Mouse (Mus musculus): ENCODE measurements around the gene Gm3453.
"Not testable (repeated sequence)": the region's sequence is repeated elsewhere in the genome, so short reads cannot be mapped to it uniquely, and the experiment has no call there.

DNA sequence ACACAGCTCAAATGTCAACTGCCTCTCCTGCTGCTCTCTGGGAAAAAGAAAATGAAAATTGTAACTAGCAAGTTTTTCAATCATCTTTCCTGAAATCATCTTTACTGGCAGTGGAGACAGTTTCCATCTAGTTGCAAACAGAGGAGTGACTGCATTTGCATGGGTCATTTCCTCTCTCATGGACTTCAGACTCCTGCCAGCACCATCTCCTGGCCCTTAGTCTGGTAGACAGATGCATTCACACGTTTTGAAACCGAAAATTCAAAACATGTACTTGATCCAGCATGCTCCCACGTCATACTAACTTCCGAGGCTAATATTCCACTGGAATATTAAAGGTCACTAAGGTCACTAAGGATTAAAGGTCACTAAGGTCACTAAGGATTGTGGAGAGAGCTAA lies 16.5 kb downstream of the Gm3453 start:
- TF ChIP-seq CTCF (conservative IDR thresholded peaks at IDR 0.05; ENCODE audit: low read length); NANOG (IDR thresholded peaks at IDR 0.05; ENCODE audit: borderline replicate concordance, low read length); POU5F1 (IDR thresholded peaks at IDR 0.05; ENCODE audit: borderline replicate concordance, low read length): not testable (repeated sequence)

Measured in E14TG2a.4 (cell line).